Comparison of ENCODE assay signal across 14 mouse cellular contexts in genomic region chr15:27625890-27626255, GRCm38 (mm10). TPM values are rescaled to one million over a fixed set of nuclear protein-coding genes. Genes with fewer than 3 reads are reported as not detected.
DNase-seq lines count a peak whose midpoint lies in the region; ATAC-seq and TF ChIP-seq lines count a peak whose summit lies in the region.
"Had no signal": no experiment of that assay in that cellular context is flagged by ENCODE, and none has a peak within 500 bp of the region (broad histone marks: within the 10 kb centered on the region; RNA-seq: fewer than 3 reads in every experiment).

No protein-coding gene starts in this region.

- DNase-seq in heart, adult 11 months, result no peak
- DNase-seq in thymus, adult 2 months, result no peak
- DNase-seq in thymus, postnatal 14 days, result no peak
- DNase-seq in adrenal gland, adult 2 months, result no peak
- DNase-seq: lung, embryonic 14.5 days; right cerebral cortex, postnatal 4 days had no signal

- no peaks in the 10 kb centered on the region for H3K9me3 ChIP-seq in heart, embryonic 15.5 days (replicated peaks)
- H3K9me3 ChIP-seq in liver, embryonic 12.5 days (replicated peaks), result no peaks in the 10 kb centered on the region
- no peaks in the 10 kb centered on the region for H3K9me3 ChIP-seq in forebrain, embryonic 13.5 days (replicated peaks)
- H3K9me3 ChIP-seq: forebrain, embryonic 12.5 days; neural tube, embryonic 13.5 days had no signal

- TF ChIP-seq CTCF in thymus, adult 2 months (IDR thresholded peaks at IDR 0.05; ENCODE audit: borderline replicate concordance, control insufficient read depth, extremely low read depth, insufficient read depth, low read length, poor library complexity), result no peak

- ATAC-seq in heart, embryonic 15.5 days (replicated peaks; ENCODE audit: insufficient number of reproducible peaks, insufficient read depth, low FRiP score, low read depth), result no peak
- no peak for ATAC-seq in liver, embryonic 12.5 days
- no peak for ATAC-seq in forebrain, embryonic 13.5 days
- ATAC-seq: intestine, embryonic 16.5 days had no signal

- peaks cover 9% of the 10 kb centered on the region; the same call in 1 of the 2 replicates for H3K36me3 ChIP-seq in heart, embryonic 15.5 days
- peaks cover 14% of the 10 kb centered on the region for H3K36me3 ChIP-seq in thymus, adult 2 months (ENCODE audit: control insufficient read depth, insufficient read depth, low read length)
- H3K36me3 ChIP-seq in liver, embryonic 12.5 days, result peaks cover 64% of the 10 kb centered on the region
- peaks cover 35% of the 10 kb centered on the region for H3K36me3 ChIP-seq in forebrain, embryonic 13.5 days (ENCODE audit: poor library complexity, severe bottlenecking)

- H3K27me3 ChIP-seq in heart, embryonic 15.5 days, result no peaks in the 10 kb centered on the region
- H3K27me3 ChIP-seq in thymus, adult 2 months (ENCODE audit: control insufficient read depth, insufficient read depth, low read length), result no peaks in the 10 kb centered on the region
- H3K27me3 ChIP-seq in liver, embryonic 12.5 days (replicated peaks), result no peaks in the 10 kb centered on the region
- H3K27me3 ChIP-seq in forebrain, embryonic 13.5 days, result no peaks in the 10 kb centered on the region
- H3K27me3 ChIP-seq: forebrain, embryonic 12.5 days; neural tube, embryonic 13.5 days had no signal

- H3K27ac ChIP-seq in heart, embryonic 15.5 days, result peak overlapping the region; percentile 54; the same call in 1 of the 2 replicates
- no peak overlapping the region for H3K27ac ChIP-seq in thymus, adult 2 months (ENCODE audit: control insufficient read depth, insufficient read depth, low read length)
- H3K27ac ChIP-seq in liver, embryonic 12.5 days, result peak overlapping the region; percentile 4; the same call in 1 of the 2 replicates
- H3K27ac ChIP-seq in forebrain, embryonic 13.5 days, result no peak overlapping the region
- H3K27ac ChIP-seq: forebrain, embryonic 12.5 days; hindbrain, embryonic 14.5 days; kidney, postnatal 0 days; neural tube, embryonic 13.5 days had no signal

- H3K4me1 ChIP-seq in heart, embryonic 15.5 days (replicated peaks), result peaks cover 68% of the 10 kb centered on the region
- peaks cover 28% of the 10 kb centered on the region for H3K4me1 ChIP-seq in thymus, adult 2 months (replicated peaks; ENCODE audit: control insufficient read depth, insufficient read depth, low read length)
- peaks cover 67% of the 10 kb centered on the region for H3K4me1 ChIP-seq in liver, embryonic 12.5 days
- H3K4me1 ChIP-seq in forebrain, embryonic 13.5 days, result peaks cover 26% of the 10 kb centered on the region

- 0 out of 2 replicates have a peak, but pooled peaks have one; percentile 16 for TF ChIP-seq POLR2A in thymus, adult 2 months (IDR thresholded peaks at IDR 0.05; ENCODE audit: control insufficient read depth, extremely low read depth, insufficient read depth, low read length, poor library complexity)

- 72% methylated on average over 10 of the region's 10 CpGs for WGBS in heart, embryonic 15.5 days
- 79% methylated on average over 10 of the region's 10 CpGs for WGBS in thymus, adult 2 months
- 55% methylated on average over 10 of the region's 10 CpGs for WGBS in liver, embryonic 12.5 days (ENCODE audit: insufficient replicate concordance)
- 87% methylated on average over 10 of the region's 10 CpGs for WGBS in forebrain, embryonic 13.5 days

- no peak overlapping the region for H3K4me2 ChIP-seq in heart, embryonic 15.5 days
- H3K4me2 ChIP-seq in liver, embryonic 12.5 days, result peak overlapping the region; percentile 27
- no peak overlapping the region for H3K4me2 ChIP-seq in forebrain, embryonic 13.5 days
- H3K4me2 ChIP-seq: forebrain, embryonic 12.5 days; hindbrain, embryonic 14.5 days; lung, embryonic 14.5 days; neural tube, embryonic 13.5 days had no signal

- no peak overlapping the region for H3K9ac ChIP-seq in heart, embryonic 15.5 days
- H3K9ac ChIP-seq in liver, embryonic 12.5 days, result no peak overlapping the region
- H3K9ac ChIP-seq in forebrain, embryonic 13.5 days, result no peak overlapping the region
- H3K9ac ChIP-seq: forebrain, embryonic 12.5 days; hindbrain, embryonic 14.5 days; lung, embryonic 14.5 days; neural tube, embryonic 13.5 days had no signal

- no peak overlapping the region for H3K4me3 ChIP-seq in heart, embryonic 15.5 days
- no peak overlapping the region for H3K4me3 ChIP-seq in thymus, adult 2 months (ENCODE audit: control insufficient read depth, insufficient read depth, low read length)
- no peak overlapping the region for H3K4me3 ChIP-seq in liver, embryonic 12.5 days
- no peak overlapping the region for H3K4me3 ChIP-seq in forebrain, embryonic 13.5 days
- H3K4me3 ChIP-seq: forebrain, embryonic 12.5 days; neural tube, embryonic 13.5 days had no signal

RNA-seq across cellular contexts. Expression of gene Otulin, which starts 4.6 kb away (rescaled TPM):
- polyA plus RNA-seq in heart, embryonic 15.5 days (2015; fragmentation: Nextera tagmentation; extraction: Ambion mirVana), result 24.3 and 24.9 TPM in 2 replicates
- polyA plus RNA-seq in thymus, adult 2 months (2012; rRNA removed), result 43.0 and 43.1 TPM in 2 replicates
- polyA plus RNA-seq in liver, embryonic 12.5 days (2016; fragmentation: Nextera tagmentation; extraction: Ambion mirVana), result 33.1 and 35.0 TPM in 2 replicates
- 10 to 100 TPM; 34.7 to 38.7 TPM for total RNA-seq in adrenal gland, adult 2 months (2021)
- 19.4 and 31.2 TPM in 2 replicates for polyA plus RNA-seq in adrenal gland, adult 2 months (2012; rRNA removed)
- polyA plus RNA-seq in forebrain, embryonic 13.5 days (2015; fragmentation: Nextera tagmentation; extraction: Ambion mirVana), result 26.3 and 29.2 TPM in 2 replicates

RNA-seq across cellular contexts. Expression of gene Otulinl, which starts 55.5 kb away (rescaled TPM):
- 5.3 and 10.1 TPM in 2 replicates for polyA plus RNA-seq in heart, embryonic 15.5 days (2015; fragmentation: Nextera tagmentation; extraction: Ambion mirVana)
- polyA plus RNA-seq in thymus, adult 2 months (2012; rRNA removed), result 29.6 and 32.1 TPM in 2 replicates
- 7.6 and 8.7 TPM in 2 replicates for polyA plus RNA-seq in liver, embryonic 12.5 days (2016; fragmentation: Nextera tagmentation; extraction: Ambion mirVana)
- 1 to 10 TPM; 4.4 to 5.0 TPM for total RNA-seq in adrenal gland, adult 2 months (2021)
- polyA plus RNA-seq in adrenal gland, adult 2 months (2012; rRNA removed), result 1.2 and 1.5 TPM in 2 replicates
- 6.3 and 8.8 TPM in 2 replicates for polyA plus RNA-seq in forebrain, embryonic 13.5 days (2015; fragmentation: Nextera tagmentation; extraction: Ambion mirVana)

Comparison
In these comparisons a context has a peak if more than half of its experiments do, and no peak if none do; other contexts are left out.
1. H3K27ac ChIP-seq: peak in heart, embryonic 15.5 days (single experiment) and liver, embryonic 12.5 days (single experiment); none in thymus, adult 2 months (single experiment) and forebrain, embryonic 13.5 days (single experiment).